Mouse (Mus musculus): ENCODE data around the gene Ccdc65. TPM values are rescaled to one million over a fixed set of nuclear protein-coding genes. Genes with fewer than 3 reads are reported as not detected.

Ccdc65 gene
- polyA plus RNA-seq, 1 experiment from 2014 or later, result 2.1 TPM

Other genes starting within 250 kb of the Ccdc65 start
- not detected in 2 replicates for gene OR5BS1P, start 238.3 kb upstream of the Ccdc65 start, polyA plus RNA-seq (2015; fragmentation: Nextera tagmentation; extraction: Ambion mirVana)
- gene Lalba, start 225.5 kb upstream of the Ccdc65 start, polyA plus RNA-seq (2015; fragmentation: Nextera tagmentation; extraction: Ambion mirVana), result not detected in 2 replicates
- gene Olfr279, start 215.8 kb upstream of the Ccdc65 start, polyA plus RNA-seq (2015; fragmentation: Nextera tagmentation; extraction: Ambion mirVana), result not detected in 2 replicates
- gene Kansl2, start 173.9 kb upstream of the Ccdc65 start, polyA plus RNA-seq (2015; fragmentation: Nextera tagmentation; extraction: Ambion mirVana), result 150 and 157 TPM in 2 replicates
- gene Ccnt1, start 137.3 kb upstream of the Ccdc65 start, polyA plus RNA-seq (2015; fragmentation: Nextera tagmentation; extraction: Ambion mirVana), result 63.6 and 68.1 TPM in 2 replicates
- not detected in 2 replicates for gene 4930415O20Rik, start 137.2 kb upstream of the Ccdc65 start, polyA plus RNA-seq (2015; fragmentation: Nextera tagmentation; extraction: Ambion mirVana)
- 8.9 and 10.3 TPM in 2 replicates for gene Adcy6, start 98.1 kb upstream of the Ccdc65 start, polyA plus RNA-seq (2015; fragmentation: Nextera tagmentation; extraction: Ambion mirVana)
- gene Cacnb3, start 77.4 kb upstream of the Ccdc65 start, polyA plus RNA-seq (2015; fragmentation: Nextera tagmentation; extraction: Ambion mirVana), result 82.1 and 94.8 TPM in 2 replicates
- gene Ddx23, start 45.3 kb upstream of the Ccdc65 start, polyA plus RNA-seq (2015; fragmentation: Nextera tagmentation; extraction: Ambion mirVana), result 32.5 and 33.3 TPM in 2 replicates
- 6.3 and 7.0 TPM in 2 replicates for gene Rnd1, start 30.7 kb upstream of the Ccdc65 start, polyA plus RNA-seq (2015; fragmentation: Nextera tagmentation; extraction: Ambion mirVana)
- gene Fkbp11, start 20.0 kb downstream of the Ccdc65 start, polyA plus RNA-seq (2015; fragmentation: Nextera tagmentation; extraction: Ambion mirVana), result 3.0 and 4.9 TPM in 2 replicates
- 49.2 and 55.1 TPM in 2 replicates for gene Arf3, start 55.0 kb downstream of the Ccdc65 start, polyA plus RNA-seq (2015; fragmentation: Nextera tagmentation; extraction: Ambion mirVana)
- not detected in 2 replicates for gene Wnt10b, start 69.9 kb downstream of the Ccdc65 start, polyA plus RNA-seq (2015; fragmentation: Nextera tagmentation; extraction: Ambion mirVana)
- not detected in 2 replicates for gene Wnt1, start 81.7 kb downstream of the Ccdc65 start, polyA plus RNA-seq (2015; fragmentation: Nextera tagmentation; extraction: Ambion mirVana)
- gene Ddn, start 101.3 kb downstream of the Ccdc65 start, polyA plus RNA-seq (2015; fragmentation: Nextera tagmentation; extraction: Ambion mirVana), result 0.05 and 0.15 TPM in 2 replicates
- gene Prkag1, start 123.3 kb downstream of the Ccdc65 start, polyA plus RNA-seq (2015; fragmentation: Nextera tagmentation; extraction: Ambion mirVana), result 95.9 and 99.4 TPM in 2 replicates
- 13.7 and 14.3 TPM in 2 replicates for gene Kmt2d, start 163.0 kb downstream of the Ccdc65 start, polyA plus RNA-seq (2015; fragmentation: Nextera tagmentation; extraction: Ambion mirVana)
- gene Rhebl1, start 186.3 kb downstream of the Ccdc65 start, polyA plus RNA-seq (2015; fragmentation: Nextera tagmentation; extraction: Ambion mirVana), result 31.7 and 33.0 TPM in 2 replicates
- gene Dhh, start 190.3 kb downstream of the Ccdc65 start, polyA plus RNA-seq (2015; fragmentation: Nextera tagmentation; extraction: Ambion mirVana), result 0.22 and 0.28 TPM in 2 replicates
- gene Lmbr1l, start 210.0 kb downstream of the Ccdc65 start, polyA plus RNA-seq (2015; fragmentation: Nextera tagmentation; extraction: Ambion mirVana), result 39.8 and 47.1 TPM in 2 replicates
- 1,607 and 1,715 TPM in 2 replicates for gene Tuba1b, start 226.4 kb downstream of the Ccdc65 start, polyA plus RNA-seq (2015; fragmentation: Nextera tagmentation; extraction: Ambion mirVana)
- not detected in 2 replicates for gene Gm49450, start 245.3 kb downstream of the Ccdc65 start, polyA plus RNA-seq (2015; fragmentation: Nextera tagmentation; extraction: Ambion mirVana)
- 10,586 and 11,102 TPM in 2 replicates for gene Tuba1a, start 245.5 kb downstream of the Ccdc65 start, polyA plus RNA-seq (2015; fragmentation: Nextera tagmentation; extraction: Ambion mirVana)